Mouse (Mus musculus) liver, embryonic 11.5 days (tissue): Measurements from ENCODE around the gene Troap. TPM values are rescaled to one million over a fixed set of nuclear protein-coding genes. Genes with fewer than 3 reads are reported as not detected.

ENCODE experiments used
- ATAC-seq: fragments of 200-750 bp; cut with Nextera tagmentation; replicated peaks from 2 replicates; pipeline ENCODE4 v1.8.0; 2017; ENCODE audit warnings: moderate number of reproducible peaks, mild to moderate bottlenecking, moderate TSS enrichment, moderate library complexity; ENCODE audit not compliant: low FRiP score
- DNase-seq: peaks from one replicate; pipeline ENCODE4 v3.0.0-alpha.2; 2017; ENCODE audit warnings: low spot score
- H3K27ac ChIP-seq: fragments of 300-500 bp; sonication (generic); 2 replicates; pipeline ENCODE4 v1.5.1; 2014; ENCODE audit warnings: mild to moderate bottlenecking, low read depth, low read length, control low read depth
- H3K27me3 ChIP-seq: fragments of 300-500 bp; sonication (generic); replicated peaks from 2 replicates; pipeline ENCODE4 v1.6.1; 2014; ENCODE audit warnings: low read length, mixed read lengths; ENCODE audit not compliant: control insufficient read depth, insufficient read depth
- H3K36me3 ChIP-seq: fragments of 300-500 bp; sonication (generic); 2 replicates; pipeline ENCODE4 v1.6.1; 2014; ENCODE audit warnings: mild to moderate bottlenecking, low read length, moderate library complexity, mixed read lengths; ENCODE audit not compliant: control insufficient read depth, insufficient read depth
- H3K4me1 ChIP-seq: fragments of 300-500 bp; sonication (generic); replicated peaks from 2 replicates; pipeline ENCODE4 v1.6.1; 2014; ENCODE audit warnings: low read length, mixed read lengths; ENCODE audit not compliant: control insufficient read depth, insufficient read depth
- H3K4me2 ChIP-seq: fragments of 300-500 bp; sonication (generic); 2 replicates; pipeline ENCODE4 v1.6.1; 2014; ENCODE audit warnings: mild to moderate bottlenecking, control low read depth, moderate library complexity
- H3K4me3 ChIP-seq: fragments of 300-500 bp; sonication (generic); 2 replicates; pipeline ENCODE4 v1.5.1; 2014; ENCODE audit warnings: low read depth, low read length, control low read depth
- H3K9ac ChIP-seq: fragments of 300-500 bp; sonication (generic); 2 replicates; pipeline ENCODE4 v1.6.1; 2014; ENCODE audit warnings: low read depth, low read length, control low read depth
- H3K9me3 ChIP-seq: fragments of 300-500 bp; sonication (generic); 2 replicates; pipeline ENCODE4 v1.6.1; 2016; ENCODE audit warnings: low read length, inconsistent platforms, mixed read lengths; ENCODE audit not compliant: control insufficient read depth
- WGBS: fragments of 180-500 bp; shearing (Covaris S2); extraction: QIAGEN DNeasy Blood & Tissue Kit; methylation state at CpG from one replicate; pipeline ENCODE4 v1.1.7; 2014; 5-methylcytosine and 5-hydroxymethylcytosine counted together
- polyA plus RNA-seq: library from polyadenylated mRNA; unstranded; fragments of >200 nt; fragmentation: Nextera tagmentation; extraction: Ambion mirVana; gene quantifications from 2 replicates; pipeline ENCODE4 v1.2.1, GENCODE M21; 2014

Gene Troap
- polyA plus RNA-seq, 1 experiment from 2014 or later: 27.8 TPM

DNA sequence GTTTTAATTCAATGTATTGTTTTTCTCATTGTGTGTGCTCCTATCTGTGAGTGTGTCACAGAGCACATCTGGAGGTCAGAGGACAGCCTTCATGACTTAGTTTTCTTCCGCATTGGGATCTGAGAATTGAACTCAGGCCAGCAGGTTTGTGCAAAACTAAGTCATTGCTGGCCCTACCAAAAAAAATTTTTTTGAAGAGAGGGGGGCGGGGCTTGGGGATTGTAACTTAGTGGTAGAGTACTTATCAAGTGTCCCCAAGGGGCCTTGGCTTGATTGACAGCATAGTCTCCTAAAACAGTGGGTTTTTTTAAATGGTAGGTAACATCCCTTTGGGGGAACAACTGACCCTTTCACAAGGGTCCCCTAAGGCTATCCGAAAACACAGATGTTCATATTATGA is 36.8 kb downstream of the Troap start:
- ATAC-seq (no peak), DNase-seq (no peak)
- 89% methylated on average over 3 of the region's 3 CpGs for WGBS
- peaks cover 10% of the 10 kb centered on the region for H3K4me1 ChIP-seq
- no peaks in the 10 kb centered on the region for H3K27me3 ChIP-seq
- no peak overlapping the region for H3K27ac ChIP-seq
- no peaks in the 10 kb centered on the region for H3K9me3 ChIP-seq
- no peaks in the 10 kb centered on the region for H3K36me3 ChIP-seq
- no peak overlapping the region for H3K4me2 ChIP-seq
- no peak overlapping the region for H3K4me3 ChIP-seq
- no peak overlapping the region for H3K9ac ChIP-seq

DNA sequence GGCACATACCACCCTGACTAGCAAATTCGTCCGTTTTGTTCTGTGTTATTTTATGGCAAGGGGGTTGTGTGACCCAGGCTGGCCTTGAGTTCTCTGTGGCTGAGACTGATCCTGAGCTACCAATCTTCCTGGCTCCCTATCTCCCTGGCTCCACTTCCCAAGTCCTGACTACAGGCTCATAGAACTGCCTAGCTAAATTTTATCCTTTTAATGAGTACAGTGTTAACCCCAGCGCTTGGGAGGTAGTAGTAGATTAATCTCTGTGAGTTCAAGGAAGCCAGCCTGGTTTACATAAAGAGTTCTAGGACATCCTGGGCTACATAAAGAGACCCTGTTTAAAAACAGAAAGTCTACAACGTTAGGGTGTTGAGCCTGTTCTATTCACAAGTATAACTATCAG is 37.4 kb downstream of the Troap start:
- no peak overlapping the region for H3K9ac ChIP-seq
- DNase-seq (no peak), ATAC-seq (no peak)
- peaks cover 10% of the 10 kb centered on the region for H3K4me1 ChIP-seq
- no peaks in the 10 kb centered on the region for H3K36me3 ChIP-seq
- no peak overlapping the region for H3K4me2 ChIP-seq
- no peak overlapping the region for H3K4me3 ChIP-seq
- H3K27me3 ChIP-seq: no peaks in the 10 kb centered on the region
- H3K27ac ChIP-seq: no peak overlapping the region
- no peaks in the 10 kb centered on the region for H3K9me3 ChIP-seq
- WGBS: 55% methylated on average over 4 of the region's 4 CpGs

- WGBS: 63% methylated on average over 11 of the region's 11 CpGs
- Histone ChIP-seq H3K27ac (no peak overlapping the region), H3K4me3 (peak overlapping the region; percentile 38), H3K9ac (no peak overlapping the region), H3K36me3 (no peaks in the 10 kb centered on the region), H3K27me3 (no peaks in the 10 kb centered on the region), H3K4me2 (peak overlapping the region; percentile 64), H3K4me1 (peaks cover 10% of the 10 kb centered on the region), H3K9me3 (no peaks in the 10 kb centered on the region)
- ATAC-seq (no peak), DNase-seq (no peak)
Measured at GRCm38 (mm10) chr15:99112843-99113395, 38.5 kb downstream of the Troap start.

DNA sequence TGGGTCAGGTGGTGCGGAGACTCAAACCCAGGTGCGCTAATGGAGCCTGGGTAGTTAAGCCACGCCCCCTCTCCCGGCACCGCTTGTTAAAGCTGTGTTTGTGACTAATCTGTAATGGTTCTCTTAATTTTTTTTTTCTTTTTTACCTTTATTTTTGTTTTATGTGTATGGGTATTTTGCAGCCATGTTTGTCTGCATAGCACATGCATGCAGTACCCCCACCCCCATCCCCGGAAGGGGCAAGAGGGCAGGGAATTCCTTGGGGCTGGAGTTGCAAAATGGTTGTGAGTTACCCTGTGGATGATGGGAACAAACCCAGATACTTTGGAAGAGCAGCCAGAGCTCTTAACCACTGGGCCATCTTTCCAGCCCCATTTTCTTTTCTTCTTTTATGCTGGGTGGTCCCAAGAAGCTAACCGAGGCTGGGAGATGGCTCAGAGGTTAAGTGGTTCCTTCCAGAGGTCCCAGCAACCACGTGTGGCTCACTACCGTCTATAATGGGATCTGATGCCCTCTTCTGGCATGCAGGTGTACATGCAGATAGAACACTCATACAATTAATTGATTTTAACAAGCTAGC is 39.1 kb downstream of the Troap start:
- 5% methylated on average over 9 of the region's 9 CpGs for whole genome bisulfite sequencing
- no peaks in the 10 kb centered on the region for H3K27me3 ChIP-seq
- no peaks in the 10 kb centered on the region for H3K36me3 ChIP-seq
- no peak overlapping the region for H3K27ac ChIP-seq
- H3K4me3 ChIP-seq: peak overlapping the region; percentile 38
- H3K9me3 ChIP-seq: no peaks in the 10 kb centered on the region
- peak; percentile 68 for ATAC-seq
- H3K4me1 ChIP-seq: peaks cover 10% of the 10 kb centered on the region
- H3K4me2 ChIP-seq: peak overlapping the region; percentile 64
- peak overlapping the region; percentile 32; the same call in 1 of the 2 replicates for H3K9ac ChIP-seq
- peak; percentile 63 for DNase-seq

DNA sequence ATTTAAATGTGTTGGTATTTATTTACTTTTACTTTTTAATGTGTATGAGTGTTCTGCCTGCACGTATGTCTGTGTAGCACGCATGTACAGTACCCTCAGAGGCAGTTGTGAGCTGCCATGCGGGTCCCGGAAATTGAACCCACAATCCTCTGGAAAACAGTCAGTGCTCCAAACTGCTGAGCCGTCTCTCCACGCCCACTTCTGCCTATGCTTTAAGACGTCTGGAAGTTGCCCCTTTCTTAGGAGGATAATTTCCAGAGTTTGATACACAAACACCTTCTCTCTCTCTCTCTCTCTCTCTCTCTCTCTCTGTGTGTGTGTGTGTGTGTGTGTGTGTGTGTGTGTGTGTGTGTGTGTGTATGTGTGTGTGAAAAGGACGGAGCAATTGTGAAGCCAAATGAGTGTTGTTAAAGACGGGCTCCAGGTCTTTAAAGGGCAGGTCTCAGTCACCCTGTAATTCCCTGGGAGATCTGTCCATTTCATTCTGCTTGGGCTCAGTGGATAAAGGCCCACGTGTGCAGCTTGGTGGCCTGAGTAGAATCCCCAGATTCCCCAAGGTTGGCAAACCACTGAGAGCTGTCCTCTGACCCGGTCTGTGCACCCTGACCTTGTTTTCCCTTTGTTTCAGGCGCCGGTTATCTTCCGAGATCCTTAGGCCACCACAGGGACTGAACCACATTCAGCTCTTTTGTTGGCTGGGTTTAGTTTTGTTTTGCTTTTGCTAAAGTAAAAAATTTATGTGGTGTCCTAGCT is 40.1 kb downstream of the Troap start:
- Histone ChIP-seq H3K4me3 (no peak overlapping the region), H3K27ac (peak overlapping the region; percentile 38; the same call in 1 of the 2 replicates), H3K36me3 (no peaks in the 10 kb centered on the region), H3K4me2 (no peak overlapping the region), H3K9me3 (no peaks in the 10 kb centered on the region), H3K9ac (no peak overlapping the region), H3K27me3 (no peaks in the 10 kb centered on the region), H3K4me1 (peaks cover 10% of the 10 kb centered on the region)
- DNase-seq: no peak
- WGBS: 54% methylated on average over 14 of the region's 14 CpGs
- no peak for ATAC-seq

GRCm38 (mm10) chr15:99115065-99115423 is 40.7 kb downstream of the Troap start:
- 66% methylated on average over 7 of the region's 7 CpGs for WGBS
- Histone ChIP-seq H3K4me1 (peaks cover 10% of the 10 kb centered on the region), H3K9me3 (no peaks in the 10 kb centered on the region), H3K27ac (no peak overlapping the region; the same call in 1 of the 2 replicates), H3K36me3 (no peaks in the 10 kb centered on the region), H3K4me2 (no peak overlapping the region), H3K27me3 (no peaks in the 10 kb centered on the region), H3K9ac (no peak overlapping the region), H3K4me3 (no peak overlapping the region)
- DNase-seq (no peak), ATAC-seq (no peak)

GRCm38 (mm10) chr15:99116539-99116938 is 42.2 kb downstream of the Troap start:
- DNase-seq (no peak), ATAC-seq (peak; percentile 37; the same call in 1 of the 2 replicates)
- 0 out of 2 replicates have a peak overlapping the region, but pooled peaks have one; percentile 7 for H3K27ac ChIP-seq
- no peaks in the 10 kb centered on the region for H3K27me3 ChIP-seq
- peaks cover 10% of the 10 kb centered on the region for H3K4me1 ChIP-seq
- no peaks in the 10 kb centered on the region for H3K9me3 ChIP-seq
- no peaks in the 10 kb centered on the region for H3K36me3 ChIP-seq
- H3K4me2 ChIP-seq: no peak overlapping the region
- no peak overlapping the region for H3K9ac ChIP-seq
- 40% methylated on average over 11 of the region's 11 CpGs for WGBS
- H3K4me3 ChIP-seq: no peak overlapping the region

DNA sequence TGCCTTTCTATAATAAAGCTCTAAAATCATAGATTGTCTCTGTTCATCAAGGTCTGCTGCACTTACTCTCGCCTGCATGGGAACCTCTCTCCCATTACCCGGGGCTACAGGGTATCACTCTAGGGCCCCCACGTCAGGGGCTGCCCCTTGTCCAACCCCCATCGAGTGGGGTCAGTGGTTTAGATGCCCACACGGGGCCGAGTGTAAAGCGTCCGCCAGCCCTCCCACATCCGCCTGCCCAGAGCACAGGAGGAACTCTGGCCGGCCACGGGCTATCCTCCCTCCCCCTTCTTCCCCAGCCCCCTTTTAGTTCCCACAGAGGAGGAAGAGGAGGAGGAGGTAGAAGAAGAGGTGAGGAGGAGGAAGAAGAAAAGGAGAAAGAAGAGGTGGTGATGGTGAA is 46.4 kb downstream of the Troap start:
- ATAC-seq: no peak; the same call in 1 of the 2 replicates

More for the DNA sequence above, 46.4 kb downstream of the Troap start:
- 12% methylated on average over 11 of the region's 11 CpGs for WGBS
- Histone ChIP-seq H3K27ac (no peak overlapping the region), H3K4me2 (peak overlapping the region; percentile 37), H3K4me3 (no peak overlapping the region), H3K36me3 (no peaks in the 10 kb centered on the region), H3K9ac (no peak overlapping the region), H3K4me1 (peaks cover 9% of the 10 kb centered on the region; the same call in 1 of the 2 replicates), H3K9me3 (no peaks in the 10 kb centered on the region), H3K27me3 (no peaks in the 10 kb centered on the region)
- DNase-seq: no peak
